Mouse (Mus musculus) liver, embryonic 14.5 days (tissue): ENCODE results near the gene Vps13d. TPM values are rescaled to one million over a fixed set of nuclear protein-coding genes. Genes with fewer than 3 reads are reported as not detected.

ENCODE experiments used
- ATAC-seq: fragments of 200-750 bp; cut with Nextera tagmentation; 2 replicates; pipeline ENCODE4 v1.8.0; 2017; ENCODE audit warnings: moderate number of reproducible peaks, mild to moderate bottlenecking, moderate library complexity; ENCODE audit not compliant: insufficient read depth
- DNase-seq, 3 experiments: peaks; one replicate each; pipeline ENCODE4 v3.0.0-alpha.2; 2012 to 2013; ENCODE audit warnings: low read depth in 3 of 3, low spot score in 3 of 3
- H3K27ac ChIP-seq: fragments of 300-500 bp; sonication (generic); 2 replicates; pipeline ENCODE4 v1.5.1; 2014; ENCODE audit warnings: moderate library complexity, mild to moderate bottlenecking, control low read depth, inconsistent platforms
- H3K27me3 ChIP-seq: fragments of 300-500 bp; sonication (generic); 2 replicates; pipeline ENCODE4 v1.6.1; 2014; ENCODE audit warnings: mild to moderate bottlenecking, low read length, moderate library complexity; ENCODE audit not compliant: control insufficient read depth, insufficient read depth
- H3K36me3 ChIP-seq: fragments of 300-500 bp; sonication (generic); replicated peaks from 2 replicates; pipeline ENCODE4 v1.6.1; 2014; ENCODE audit warnings: low read depth; ENCODE audit not compliant: control insufficient read depth, insufficient read depth
- H3K4me1 ChIP-seq, 2 experiments: fragments of 200-500 bp in 1 of 2; fragments of 300-500 bp in 1 of 2; sonication (generic) in 1 of 2; replicated peaks; 2 replicates each; pipeline ENCODE4 v1.6.1; 2012 to 2014; ENCODE audit warnings: antibody characterized with exemption in 1 of 2, inconsistent platforms in 1 of 2, low read length in 1 of 2; ENCODE audit not compliant: control insufficient read depth in 2 of 2, insufficient read depth in 2 of 2
- H3K4me2 ChIP-seq: fragments of 300-500 bp; sonication (generic); 2 replicates; pipeline ENCODE4 v1.6.1; 2014; ENCODE audit warnings: low read depth, mild to moderate bottlenecking, control low read depth, moderate library complexity
- H3K4me3 ChIP-seq, 2 experiments: fragments of 200-500 bp in 1 of 2; fragments of 300-500 bp in 1 of 2; sonication (generic) in 1 of 2; 2 replicates each; pipeline ENCODE4 v1.5.1; 2012 to 2014; ENCODE audit warnings: low read depth in 2 of 2, low read length in 2 of 2, mild to moderate bottlenecking in 2 of 2, control low read depth in 1 of 2, inconsistent platforms in 1 of 2, moderate library complexity in 1 of 2; ENCODE audit not compliant: insufficient read depth in 1 of 2
- H3K9ac ChIP-seq: fragments of 300-500 bp; sonication (generic); replicated peaks from 2 replicates; pipeline ENCODE4 v1.6.1; 2014; ENCODE audit warnings: mild to moderate bottlenecking, control low read depth, moderate library complexity
- H3K9me3 ChIP-seq: fragments of 300-500 bp; sonication (generic); 2 replicates; pipeline ENCODE4 v1.6.1; 2016; ENCODE audit warnings: low read length, mixed read lengths; ENCODE audit not compliant: control insufficient read depth
- CTCF ChIP-seq: IDR thresholded peaks from 2 replicates; pipeline ENCODE4 v1.5.1; 2016; ENCODE audit warnings: antibody characterized with exemption, low read depth, control low read depth
- EP300 ChIP-seq: IDR thresholded peaks from 2 replicates; pipeline ENCODE4 v1.6.1; 2016; ENCODE audit warnings: antibody characterized with exemption, low read depth
- WGBS: fragments of 180-500 bp; shearing (Covaris S2); extraction: QIAGEN DNeasy Blood & Tissue Kit; methylation state at CpG from one replicate; pipeline ENCODE4 v1.1.7; 2014; ENCODE audit not compliant: insufficient replicate concordance; 5-methylcytosine and 5-hydroxymethylcytosine counted together
- polyA plus RNA-seq, 2 experiments: library from polyadenylated mRNA; depleted of rRNA in 1 of 2; stranded (reverse) in 1 of 2; unstranded in 1 of 2; fragments of >200 nt; fragmentation: Nextera tagmentation in 1 of 2; extraction: Ambion mirVana in 1 of 2; gene quantifications; 2 replicates each; pipeline versions ENCODE4 v1.2.1 to v1.2.3; 2012 to 2014

Vps13d gene
- polyA plus RNA-seq, 2 experiments = 5.3 to 7.1 TPM

DNA sequence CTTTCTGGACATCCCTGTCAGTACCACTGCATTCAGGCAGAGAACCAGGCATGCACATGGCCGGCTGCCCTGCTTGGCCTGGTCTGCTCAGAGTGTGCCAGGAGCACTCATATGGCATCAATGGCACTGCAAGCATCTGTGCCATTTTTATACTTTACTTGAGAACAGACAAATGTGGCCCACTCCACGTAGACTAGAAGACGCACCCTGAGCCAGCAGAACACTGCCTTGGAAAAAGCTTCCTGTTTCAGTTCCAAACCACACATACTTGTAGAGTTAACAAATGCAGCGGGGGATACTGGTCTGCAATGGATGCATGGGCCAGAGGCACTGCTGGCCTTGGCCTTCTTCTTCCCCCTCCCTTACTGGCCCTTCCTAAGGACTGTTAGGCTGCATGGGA lies 181.6 kb downstream of the Vps13d start:
- H3K9me3 ChIP-seq = no peaks in the 10 kb centered on the region
- H3K36me3 ChIP-seq = peaks cover 3% of the 10 kb centered on the region
- H3K4me1 ChIP-seq = peaks cover 0 to 16% of the 10 kb centered on the region in 2 experiments; a peak in 2 of 4 replicates
- no peak overlapping the region for H3K9ac ChIP-seq
- no peak overlapping the region for H3K27ac ChIP-seq
- 69% methylated on average over 4 of the region's 4 CpGs for WGBS
- H3K4me2 ChIP-seq = no peak overlapping the region
- no peaks in the 10 kb centered on the region for H3K27me3 ChIP-seq
- no peak for TF ChIP-seq CTCF
- DNase-seq (no peak), ATAC-seq (no peak)
- H3K4me3 ChIP-seq = no peak overlapping the region

DNA sequence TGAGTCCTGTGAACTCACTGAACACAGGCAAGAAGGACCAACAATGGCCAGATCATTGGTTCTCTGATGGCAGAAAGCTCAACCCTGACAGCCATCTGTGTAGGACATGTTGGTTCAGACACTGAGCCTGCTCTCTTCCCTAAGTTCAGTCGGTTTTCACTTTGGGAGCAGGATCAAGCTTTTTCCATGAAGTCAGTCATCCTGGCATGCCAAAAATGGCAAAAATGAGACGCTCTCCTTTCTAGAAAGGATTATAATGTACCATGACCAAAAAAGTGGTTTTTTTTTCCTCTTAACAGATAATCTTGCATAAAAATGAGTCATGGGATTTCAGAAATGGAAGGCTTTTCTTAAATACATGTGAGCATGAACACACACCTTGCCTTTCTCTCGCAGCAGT lies 183.6 kb downstream of the Vps13d start:
- no peak for DNase-seq
- Histone ChIP-seq H3K27me3 (no peaks in the 10 kb centered on the region), H3K4me1 (peaks cover 0 to 10% of the 10 kb centered on the region in 2 experiments; a peak in 1 of 4 replicates), H3K9ac (no peak overlapping the region), H3K4me2 (no peak overlapping the region), H3K4me3 (no peak overlapping the region), H3K36me3 (no peaks in the 10 kb centered on the region; the same call in 1 of the 2 replicates), H3K9me3 (no peaks in the 10 kb centered on the region), H3K27ac (no peak overlapping the region)
- TF ChIP-seq CTCF = no peak
- no peak for TF ChIP-seq EP300
- no peak for ATAC-seq
- WGBS = 79% methylated on average over 3 of the region's 3 CpGs

DNA sequence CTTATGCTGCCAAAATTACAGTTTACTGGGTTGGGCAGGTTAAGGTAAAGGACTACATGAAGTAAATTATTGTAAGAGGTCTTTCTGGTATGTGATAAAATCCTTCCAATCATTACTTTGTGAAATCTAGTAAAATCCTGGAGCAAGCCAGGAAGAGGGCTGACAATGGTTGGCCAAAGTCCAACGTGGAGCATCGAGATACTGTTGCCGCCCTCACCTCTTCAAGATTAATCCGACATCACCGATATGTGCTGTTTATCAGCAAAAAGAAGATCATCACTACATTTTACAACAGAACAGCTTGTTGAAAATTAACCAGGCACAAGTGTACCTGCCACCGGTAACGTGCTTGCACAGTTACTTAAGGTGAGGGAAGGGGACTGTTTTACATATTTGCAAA lies 184.9 kb downstream of the Vps13d start:
- DNase-seq (no peak), ATAC-seq (no peak)
- TF ChIP-seq EP300 (no peak), CTCF (no peak)
- Histone ChIP-seq H3K4me3 (no peak overlapping the region), H3K4me1 (peaks cover 0 to 10% of the 10 kb centered on the region in 2 experiments; a peak in 1 of 4 replicates), H3K9me3 (no peaks in the 10 kb centered on the region), H3K36me3 (no peaks in the 10 kb centered on the region), H3K9ac (no peak overlapping the region), H3K27ac (no peak overlapping the region), H3K4me2 (no peak overlapping the region), H3K27me3 (no peaks in the 10 kb centered on the region)
- WGBS = 81% methylated on average over 7 of the region's 7 CpGs

DNA sequence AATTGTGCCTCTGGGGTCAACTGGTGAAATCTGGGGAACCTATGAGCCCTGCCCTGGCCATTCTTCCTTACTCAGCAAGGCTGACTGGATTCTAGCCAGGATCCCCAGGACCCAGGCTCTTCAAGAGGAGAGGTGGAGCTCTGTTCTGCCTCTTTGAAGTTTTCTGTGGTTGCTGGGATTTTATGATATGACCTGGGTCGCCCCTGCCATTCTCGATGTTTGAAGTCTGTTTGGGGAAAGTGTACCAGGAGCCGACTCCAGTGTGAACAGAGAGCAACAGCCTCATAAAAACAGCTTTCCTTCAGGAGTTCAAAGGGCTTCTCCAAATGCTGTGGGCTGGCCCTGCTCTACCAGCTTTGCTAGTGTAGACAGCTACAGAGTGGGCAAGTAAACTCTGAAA lies 185.4 kb downstream of the Vps13d start:
- Histone ChIP-seq H3K9ac (no peak overlapping the region), H3K9me3 (no peaks in the 10 kb centered on the region), H3K4me2 (no peak overlapping the region), H3K27ac (no peak overlapping the region), H3K36me3 (no peaks in the 10 kb centered on the region), H3K4me3 (no peak overlapping the region), H3K4me1 (peaks cover 0 to 10% of the 10 kb centered on the region in 2 experiments; a peak in 2 of 4 replicates), H3K27me3 (no peaks in the 10 kb centered on the region)
- TF ChIP-seq EP300 (no peak), CTCF (no peak)
- no peak for ATAC-seq
- no peak for DNase-seq
- WGBS = 58% methylated on average over 3 of the region's 3 CpGs

DNA sequence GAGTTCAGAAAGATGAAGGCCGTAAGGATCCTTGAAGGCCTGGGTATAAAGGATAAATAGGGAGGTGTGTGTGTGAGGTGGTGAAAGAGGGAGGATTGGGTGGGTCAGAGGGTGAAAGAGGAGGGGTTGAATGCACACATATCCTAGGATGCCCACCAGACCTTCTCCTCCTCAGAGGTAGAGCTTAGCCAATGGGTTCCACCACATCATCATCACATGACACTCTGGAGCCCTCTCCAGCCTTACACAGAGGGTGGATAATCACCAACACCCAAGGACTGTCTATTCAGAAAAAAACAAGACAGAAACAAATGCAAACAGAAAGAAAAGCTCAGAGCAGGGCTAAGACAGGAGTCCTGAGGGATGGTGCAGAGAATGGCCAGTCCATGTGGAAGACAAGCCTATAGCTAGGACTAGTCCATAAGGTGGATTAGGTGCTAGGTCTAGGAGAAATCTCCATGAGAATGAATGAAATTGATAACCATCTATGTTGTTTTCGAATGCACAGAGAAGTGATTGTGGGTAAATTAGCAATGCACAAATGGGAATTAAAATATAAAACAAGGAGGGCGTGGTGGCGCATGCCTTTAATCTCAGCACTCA lies 188.8 kb downstream of the Vps13d start:
- no peak overlapping the region for H3K4me2 ChIP-seq
- H3K9ac ChIP-seq = no peak overlapping the region
- 79% methylated on average over 4 of the region's 4 CpGs for WGBS
- DNase-seq (no peak), ATAC-seq (peak; percentile 29; the same call in 1 of the 2 replicates)
- no peak overlapping the region for H3K27ac ChIP-seq
- H3K27me3 ChIP-seq = no peaks in the 10 kb centered on the region
- peaks cover 0 to 9% of the 10 kb centered on the region in 2 experiments; a peak in 2 of 4 replicates for H3K4me1 ChIP-seq
- no peaks in the 10 kb centered on the region for H3K9me3 ChIP-seq
- no peak overlapping the region for H3K4me3 ChIP-seq
- TF ChIP-seq CTCF (no peak), EP300 (no peak)
- no peaks in the 10 kb centered on the region for H3K36me3 ChIP-seq
